Mouse (Mus musculus) cortical plate, adult 2 months (tissue): ENCODE results near the gene Fbxo11.

Source experiments
- CTCF ChIP-seq: fragments of 200-500 bp; IDR thresholded peaks from 2 replicates; pipeline ENCODE4 v1.5.1; 2011; ENCODE audit warnings: mild to moderate bottlenecking, control low read depth, low read length; ENCODE audit not compliant: insufficient read depth; ENCODE audit errors: extremely low read depth
- POLR2A ChIP-seq: fragments of 200-500 bp; IDR thresholded peaks from 2 replicates; pipeline ENCODE4 v1.6.1; 2011; ENCODE audit warnings: mild to moderate bottlenecking, low read length, control low read depth; ENCODE audit not compliant: insufficient read depth; ENCODE audit errors: extremely low read depth

DNA sequence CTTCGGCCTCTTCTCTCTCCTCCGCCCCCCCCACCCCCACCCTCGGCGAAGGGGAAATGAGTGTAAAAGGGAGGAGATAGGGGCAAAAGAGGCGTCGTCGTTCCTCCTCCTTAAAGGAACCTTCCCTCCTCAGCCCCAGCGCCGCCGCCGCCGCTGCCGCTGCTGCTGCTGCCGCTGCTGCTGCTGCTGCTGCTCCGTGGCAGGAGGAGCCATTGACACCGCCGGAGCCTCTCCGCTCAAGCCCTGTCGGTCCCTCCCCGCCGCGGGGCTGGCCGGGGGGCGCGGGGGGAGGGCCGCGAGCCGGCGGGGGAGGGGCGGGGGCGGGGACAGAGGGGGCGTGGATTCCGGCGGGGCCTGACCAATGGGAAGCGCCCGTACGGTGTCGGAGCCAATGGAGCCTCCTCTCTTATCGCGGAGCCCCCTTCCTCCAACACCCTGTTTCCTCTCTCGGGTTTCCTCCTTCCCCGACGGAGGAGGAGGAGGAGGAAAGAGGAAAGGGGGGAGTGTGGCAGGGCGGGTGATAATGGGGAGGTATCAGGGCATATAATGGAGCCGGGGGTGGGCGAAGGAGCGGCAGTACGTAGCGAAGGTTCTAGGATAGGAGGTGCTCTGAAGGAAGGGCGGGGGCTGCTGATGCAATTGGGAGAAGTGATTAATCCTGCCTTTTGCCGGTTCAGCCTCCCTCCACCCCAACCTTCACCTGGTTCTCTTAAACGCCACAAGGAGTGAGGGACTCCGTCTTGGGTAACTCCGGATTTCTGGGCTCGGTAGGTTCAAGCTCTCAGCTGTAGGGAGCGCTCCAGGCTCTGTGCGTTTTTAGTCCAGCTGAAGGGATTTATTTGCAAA lies 933 bp upstream of the Fbxo11 start:
- TF ChIP-seq POLR2A (peak; percentile 66), CTCF (peak; percentile 52)
